Mouse (Mus musculus): Measurements from ENCODE around the gene Dio1. TPM values are rescaled to one million over a fixed set of nuclear protein-coding genes. Genes with fewer than 3 reads are reported as not detected.

The Dio1 gene
- polyA plus RNA-seq, 1 experiment from 2014 or later: 0.21 TPM

- Histone ChIP-seq H3K4me2 (no peak overlapping the region), H3K4me1 (peaks cover 9% of the 10 kb centered on the region; the same call in 1 of the 2 replicates), H3K27ac (no peak overlapping the region), H3K9ac (no peak overlapping the region), H3K9me3 (replicated peaks) (no peaks in the 10 kb centered on the region), H3K27me3 (no peaks in the 10 kb centered on the region), H3K36me3 (peaks cover 9% of the 10 kb centered on the region; the same call in 1 of the 2 replicates), H3K4me3 (replicated peaks) (no peak overlapping the region)
- 96% methylated on average over 4 of the region's 4 CpGs for WGBS
- no peak for ATAC-seq (replicated peaks; ENCODE audit: low FRiP score)
Measured at GRCm38 (mm10) chr4:107333514-107333913, 26.5 kb upstream of the Dio1 start.

GRCm38 (mm10) chr4:107328530-107328929 is 21.6 kb upstream of the Dio1 start:
- peaks cover 33% of the 10 kb centered on the region for H3K36me3 ChIP-seq
- H3K27me3 ChIP-seq: no peaks in the 10 kb centered on the region
- no peak overlapping the region for H3K4me2 ChIP-seq
- H3K9ac ChIP-seq: no peak overlapping the region
- WGBS: 92% methylated on average over 8 of the region's 8 CpGs
- H3K4me3 ChIP-seq (replicated peaks): no peak overlapping the region
- no peak overlapping the region for H3K27ac ChIP-seq
- ATAC-seq (replicated peaks; ENCODE audit: low FRiP score): no peak
- H3K9me3 ChIP-seq (replicated peaks): no peaks in the 10 kb centered on the region
- no peaks in the 10 kb centered on the region for H3K4me1 ChIP-seq

GRCm38 (mm10) chr4:107323113-107323512 is 16.1 kb upstream of the Dio1 start:
- no peak overlapping the region for H3K4me2 ChIP-seq
- no peak overlapping the region for H3K4me3 ChIP-seq (replicated peaks)
- H3K27ac ChIP-seq: no peak overlapping the region
- H3K4me1 ChIP-seq: 0 out of 2 replicates have a peak, but pooled peaks cover 8% of the 10 kb centered on the region
- H3K27me3 ChIP-seq: no peaks in the 10 kb centered on the region
- H3K9ac ChIP-seq: no peak overlapping the region
- WGBS: 95% methylated on average over 2 of the region's 2 CpGs
- no peak for ATAC-seq (replicated peaks; ENCODE audit: low FRiP score)
- no peaks in the 10 kb centered on the region for H3K9me3 ChIP-seq (replicated peaks)
- H3K36me3 ChIP-seq: peaks cover 68% of the 10 kb centered on the region

GRCm38 (mm10) chr4:107321041-107321440 is 14.1 kb upstream of the Dio1 start:
- H3K36me3 ChIP-seq: peaks cover 77% of the 10 kb centered on the region
- peak; percentile 43; the same call in 1 of the 2 replicates for ATAC-seq (replicated peaks; ENCODE audit: low FRiP score)
- no peak overlapping the region for H3K9ac ChIP-seq
- H3K4me2 ChIP-seq: no peak overlapping the region
- H3K4me3 ChIP-seq (replicated peaks): no peak overlapping the region
- no peaks in the 10 kb centered on the region for H3K27me3 ChIP-seq
- 56% methylated on average over 2 of the region's 2 CpGs for WGBS
- 0 out of 2 replicates have a peak overlapping the region, but pooled peaks have one; percentile 2 for H3K27ac ChIP-seq
- 0 out of 2 replicates have a peak, but pooled peaks cover 8% of the 10 kb centered on the region for H3K4me1 ChIP-seq
- no peaks in the 10 kb centered on the region for H3K9me3 ChIP-seq (replicated peaks)

- no peaks in the 10 kb centered on the region for H3K27me3 ChIP-seq
Measured at GRCm38 (mm10) chr4:107318646-107319045, 11.7 kb upstream of the Dio1 start.

GRCm38 (mm10) chr4:107314479-107314805 is 7.5 kb upstream of the Dio1 start:
- H3K36me3 ChIP-seq: peaks cover 28% of the 10 kb centered on the region
- 0 out of 2 replicates have a peak overlapping the region, but pooled peaks have one; percentile 18 for H3K27ac ChIP-seq
- H3K9me3 ChIP-seq (replicated peaks): no peaks in the 10 kb centered on the region
- H3K4me2 ChIP-seq: peak overlapping the region; percentile 69
- H3K9ac ChIP-seq: peak overlapping the region; percentile 61
- no peaks in the 10 kb centered on the region for H3K27me3 ChIP-seq
- no peak; the same call in 1 of the 2 replicates for ATAC-seq (replicated peaks; ENCODE audit: low FRiP score)
- WGBS: 8% methylated on average over 7 of the region's 7 CpGs
- peak overlapping the region; percentile 75 for H3K4me3 ChIP-seq (replicated peaks)
- H3K4me1 ChIP-seq: peaks cover 23% of the 10 kb centered on the region

More at GRCm38 (mm10) chr4:107318646-107319045, 11.7 kb upstream of the Dio1 start:
- H3K9ac ChIP-seq: no peak overlapping the region
- 72% methylated on average over 8 of the region's 8 CpGs for WGBS
- H3K4me2 ChIP-seq: no peak overlapping the region
- H3K36me3 ChIP-seq: peaks cover 63% of the 10 kb centered on the region
- no peak overlapping the region for H3K27ac ChIP-seq
- no peak overlapping the region for H3K4me3 ChIP-seq (replicated peaks)
- peaks cover 22% of the 10 kb centered on the region for H3K4me1 ChIP-seq
- H3K9me3 ChIP-seq (replicated peaks): no peaks in the 10 kb centered on the region
- ATAC-seq (replicated peaks; ENCODE audit: low FRiP score): no peak

- Histone ChIP-seq H3K9ac (peak within 1 kb of the TSS; percentile 61), H3K4me1 (peaks cover 18% of the 10 kb centered on the region), H3K27me3 (no peaks in the 10 kb centered on the region), H3K4me3 (replicated peaks) (peak within 1 kb of the TSS; percentile 75), H3K9me3 (replicated peaks) (no peaks in the 10 kb centered on the region), H3K4me2 (peak within 1 kb of the TSS; percentile 69), H3K27ac (peak within 1 kb of the TSS; percentile 61), H3K36me3 (peaks cover 23% of the 10 kb centered on the region)
- under 1% methylated on average over 29 of the region's 29 CpGs for WGBS
- peak; percentile 93 for ATAC-seq (replicated peaks; ENCODE audit: low FRiP score)
Measured at GRCm38 (mm10) chr4:107313690-107314478, 6.9 kb upstream of the Dio1 start, which contains the start of gene Yipf1. TSS of gene Yipf1 (plus strand) at chr4:107314363.

- no peaks in the 10 kb centered on the region for H3K36me3 ChIP-seq
- WGBS: 57% methylated on average over 3 of the region's 3 CpGs
- peaks cover 15% of the 10 kb centered on the region for H3K4me1 ChIP-seq
- H3K27me3 ChIP-seq: no peaks in the 10 kb centered on the region
- H3K4me3 ChIP-seq (replicated peaks): no peak overlapping the region
- ATAC-seq (replicated peaks; ENCODE audit: low FRiP score): no peak
- H3K4me2 ChIP-seq: no peak overlapping the region
- no peak overlapping the region for H3K27ac ChIP-seq
- no peak overlapping the region for H3K9ac ChIP-seq
- no peaks in the 10 kb centered on the region for H3K9me3 ChIP-seq (replicated peaks)
Measured at GRCm38 (mm10) chr4:107303531-107303930, 3.4 kb downstream of the Dio1 start.

GRCm38 (mm10) chr4:107302832-107303231 is 4.1 kb downstream of the Dio1 start:
- ATAC-seq (replicated peaks; ENCODE audit: low FRiP score): no peak
- WGBS: 73% methylated on average over 4 of the region's 4 CpGs
- peaks cover 15% of the 10 kb centered on the region for H3K4me1 ChIP-seq
- no peaks in the 10 kb centered on the region for H3K36me3 ChIP-seq
- no peaks in the 10 kb centered on the region for H3K27me3 ChIP-seq
- no peak overlapping the region for H3K4me2 ChIP-seq
- H3K4me3 ChIP-seq (replicated peaks): no peak overlapping the region
- no peaks in the 10 kb centered on the region for H3K9me3 ChIP-seq (replicated peaks)
- H3K9ac ChIP-seq: no peak overlapping the region
- no peak overlapping the region for H3K27ac ChIP-seq

GRCm38 (mm10) chr4:107302221-107302620 is 4.7 kb downstream of the Dio1 start:
- 86% methylated on average over 9 of the region's 9 CpGs for WGBS
- no peaks in the 10 kb centered on the region for H3K27me3 ChIP-seq
- H3K9me3 ChIP-seq (replicated peaks): no peaks in the 10 kb centered on the region
- peaks cover 15% of the 10 kb centered on the region for H3K4me1 ChIP-seq
- no peak overlapping the region for H3K9ac ChIP-seq
- H3K27ac ChIP-seq: no peak overlapping the region
- no peak for ATAC-seq (replicated peaks; ENCODE audit: low FRiP score)
- no peaks in the 10 kb centered on the region for H3K36me3 ChIP-seq
- no peak overlapping the region for H3K4me3 ChIP-seq (replicated peaks)
- no peak overlapping the region for H3K4me2 ChIP-seq

GRCm38 (mm10) chr4:107300902-107301555 is 5.9 kb downstream of the Dio1 start:
- H3K27me3 ChIP-seq: no peaks in the 10 kb centered on the region
- H3K36me3 ChIP-seq: no peaks in the 10 kb centered on the region
- no peaks in the 10 kb centered on the region for H3K9me3 ChIP-seq (replicated peaks)
- no peak overlapping the region for H3K9ac ChIP-seq
- H3K4me1 ChIP-seq: peaks cover 10% of the 10 kb centered on the region; the same call in 1 of the 2 replicates
- H3K27ac ChIP-seq: no peak overlapping the region
- 100% methylated on average over 1 of the region's 1 CpGs for WGBS
- H3K4me3 ChIP-seq (replicated peaks): no peak overlapping the region
- ATAC-seq (replicated peaks; ENCODE audit: low FRiP score): no peak
- H3K4me2 ChIP-seq: no peak overlapping the region

GRCm38 (mm10) chr4:107300371-107300770 is 6.6 kb downstream of the Dio1 start:
- Histone ChIP-seq H3K4me1 (peaks cover 4% of the 10 kb centered on the region; the same call in 1 of the 2 replicates), H3K4me3 (replicated peaks) (no peak overlapping the region), H3K9ac (no peak overlapping the region), H3K27ac (no peak overlapping the region), H3K9me3 (replicated peaks) (no peaks in the 10 kb centered on the region), H3K36me3 (no peaks in the 10 kb centered on the region), H3K4me2 (no peak overlapping the region), H3K27me3 (no peaks in the 10 kb centered on the region)
- ATAC-seq (replicated peaks; ENCODE audit: low FRiP score): no peak
- 73% methylated on average over 4 of the region's 4 CpGs for WGBS
